Mouse (Mus musculus) macrophage (primary cell): ENCODE measurements around the gene Olfr1314. TPM values are rescaled to one million over a fixed set of nuclear protein-coding genes. Genes with fewer than 3 reads are reported as not detected.

Experiments used
- H3K27ac ChIP-seq: fragments of 350-480 bp; formaldehyde crosslinking; 2 replicates; pipeline ENCODE4 v1.9.0; 2021
- H3K36me3 ChIP-seq: fragments of 350-480 bp; formaldehyde crosslinking; 2 replicates; pipeline ENCODE4 v1.9.0; 2021; ENCODE audit errors: inconsistent target
- H3K4me3 ChIP-seq: fragments of 350-480 bp; formaldehyde crosslinking; 2 replicates; pipeline ENCODE4 v1.9.0; 2021; ENCODE audit errors: inconsistent target
- H3K79me2 ChIP-seq: fragments of 350-480 bp; formaldehyde crosslinking; 2 replicates; pipeline ENCODE4 v1.9.0; 2021; ENCODE audit errors: inconsistent target
- WGBS: methylation state at CpG from one replicate; pipeline ENCODE4 v1.1.7; 2026; ENCODE audit warnings: inconsistent platforms; ENCODE audit not compliant: missing documents; 5-methylcytosine and 5-hydroxymethylcytosine counted together
- polyA plus RNA-seq: library from polyadenylated mRNA; stranded (reverse); fragments of 250-400 nt; gene quantifications from 3 replicates; pipeline ENCODE4 v1.2.4, GENCODE M21; 2018; ENCODE audit warnings: inconsistent platforms
- total RNA-seq, 78 experiments: library from RNA; depleted of rRNA; stranded (reverse); fragments of 250-400 nt; gene quantifications; 1 replicate in 9 of 78; 2 replicates in 24 of 78; 3 replicates in 43 of 78; 4 replicates in 2 of 78; pipeline ENCODE4 v1.2.4; 2018; ENCODE audit warnings: inconsistent platforms in 56 of 78

The Olfr1314 gene
- not detected for total RNA-seq (2018; cell fraction: chromatin; rRNA removed)
- not detected for total RNA-seq (2018; cell fraction: cytosol; rRNA removed)
- total RNA-seq (2018; cell fraction: nucleus; rRNA removed) = not detected
- polyA plus RNA-seq = not detected in 3 replicates

- H3K4me3 ChIP-seq = no peak within 1 kb of the TSS
- H3K79me2 ChIP-seq = no peaks in the 10 kb centered on the region
- H3K27ac ChIP-seq = no peak within 1 kb of the TSS
- H3K36me3 ChIP-seq = no peaks in the 10 kb centered on the region
These were observed at the start of gene Olfr1314 for GRCm38 (mm10) chr2:112096681-112097080. Olfr1314 (minus strand) TSS chr2:112096781.

DNA sequence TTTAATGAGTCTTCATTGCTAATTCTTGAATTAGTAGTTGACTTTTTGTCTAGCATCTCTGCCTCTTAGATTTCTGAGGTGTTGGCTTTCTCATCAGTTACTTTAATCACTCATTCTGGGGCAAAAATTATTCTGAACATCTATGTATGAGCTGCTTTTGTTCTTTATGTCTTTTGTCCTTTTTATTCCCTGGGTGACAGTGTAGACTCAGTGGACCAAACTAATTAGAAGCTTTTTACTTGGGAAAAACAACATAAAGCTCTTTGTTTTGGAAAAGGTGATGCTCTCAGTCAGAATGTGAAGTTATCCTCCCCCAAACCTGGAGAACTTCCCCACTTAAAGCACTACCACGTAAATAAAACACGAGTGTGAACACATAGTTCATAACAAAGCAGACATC is 43.4 kb upstream of the Olfr1314 start, which contains the start of gene Olfr1317:
Gene Olfr1317, plus strand, starts transcription at position 301 of the 400 bp plus-strand sequence.
- no peaks in the 10 kb centered on the region for H3K79me2 ChIP-seq
- WGBS = 86% methylated on average over 2 of the region's 2 CpGs
- no peaks in the 10 kb centered on the region for H3K36me3 ChIP-seq
- no peak within 1 kb of the TSS for H3K4me3 ChIP-seq
- H3K27ac ChIP-seq = no peak within 1 kb of the TSS

GRCm38 (mm10) chr2:112134877-112135276 is 38.3 kb upstream of the Olfr1314 start, which contains the start of gene Olfr1316:
Olfr1316 (minus strand) TSS chr2:112134977.
- no peak within 1 kb of the TSS for H3K27ac ChIP-seq
- no peaks in the 10 kb centered on the region for H3K79me2 ChIP-seq
- 78% methylated on average over 2 of the region's 2 CpGs for WGBS

GRCm38 (mm10) chr2:112115340-112115739 is 18.8 kb upstream of the Olfr1314 start, which contains the start of gene Olfr1315-ps1:
Olfr1315-ps1 (minus strand) TSS chr2:112115440.
- no peak within 1 kb of the TSS for H3K27ac ChIP-seq
- H3K4me3 ChIP-seq = no peak within 1 kb of the TSS
- no peaks in the 10 kb centered on the region for H3K79me2 ChIP-seq
- WGBS = 80% methylated on average over 1 of the region's 1 CpGs
- H3K36me3 ChIP-seq = no peaks in the 10 kb centered on the region

More at GRCm38 (mm10) chr2:112134877-112135276, 38.3 kb upstream of the Olfr1314 start, which contains the start of gene Olfr1316:
- Histone ChIP-seq H3K4me3 (no peak within 1 kb of the TSS), H3K36me3 (no peaks in the 10 kb centered on the region)

- Histone ChIP-seq H3K27ac (no peak within 1 kb of the TSS), H3K36me3 (no peaks in the 10 kb centered on the region), H3K4me3 (no peak within 1 kb of the TSS), H3K79me2 (no peaks in the 10 kb centered on the region)
These were observed 18.8 kb downstream of the Olfr1314 start, which contains the start of gene Olfr1313 for GRCm38 (mm10) chr2:112077743-112078142. Olfr1313 (minus strand) TSS chr2:112077843.

GRCm38 (mm10) chr2:112050138-112050537 is 46.4 kb downstream of the Olfr1314 start, which contains the start of gene Olfr1312:
Olfr1312 (minus strand) TSS chr2:112050238.
- Histone ChIP-seq H3K4me3 (no peak within 1 kb of the TSS), H3K79me2 (no peaks in the 10 kb centered on the region), H3K36me3 (no peaks in the 10 kb centered on the region), H3K27ac (no peak within 1 kb of the TSS)
- 21% methylated on average over 1 of the region's 1 CpGs for WGBS

Other genes starting within 250 kb of the Olfr1314 start
- not detected in 3 replicates for gene Olfr1305, start 219.6 kb downstream of the Olfr1314 start, polyA plus RNA-seq
- gene Olfr1306, start 180.5 kb downstream of the Olfr1314 start, polyA plus RNA-seq = not detected in 3 replicates
- not detected in 3 replicates for gene Olfr1307, start 147.3 kb downstream of the Olfr1314 start, polyA plus RNA-seq
- not detected in 3 replicates for gene Olfr1308, start 131.8 kb downstream of the Olfr1314 start, polyA plus RNA-seq
- gene Olfr1309, start 106.5 kb downstream of the Olfr1314 start, polyA plus RNA-seq = not detected in 3 replicates
- gene Olfr1310, start 84.1 kb downstream of the Olfr1314 start, polyA plus RNA-seq = not detected in 3 replicates
- gene Olfr1311, start 72.4 kb downstream of the Olfr1314 start, polyA plus RNA-seq = not detected in 3 replicates
- gene Olfr1312, start 46.5 kb downstream of the Olfr1314 start, polyA plus RNA-seq = not detected in 3 replicates
- not detected in 3 replicates for gene Olfr1313, start 18.9 kb downstream of the Olfr1314 start, polyA plus RNA-seq
- not detected in 3 replicates for gene Olfr1315-ps1, start 18.7 kb upstream of the Olfr1314 start, polyA plus RNA-seq
- not detected in 3 replicates for gene Olfr1316, start 38.2 kb upstream of the Olfr1314 start, polyA plus RNA-seq
- not detected in 3 replicates for gene Olfr1317, start 43.5 kb upstream of the Olfr1314 start, polyA plus RNA-seq
- not detected in 3 replicates for gene Olfr1318, start 57.4 kb upstream of the Olfr1314 start, polyA plus RNA-seq
- gene Lpcat4, start 142.7 kb upstream of the Olfr1314 start, polyA plus RNA-seq = 1.1 to 3.9 TPM (median 1.3 TPM) in 3 replicates
- not detected in 3 replicates for gene Nutm1, start 162.5 kb upstream of the Olfr1314 start, polyA plus RNA-seq
- 25.1 to 47.5 TPM (median 39.2 TPM) in 3 replicates for gene Nop10, start 165.1 kb upstream of the Olfr1314 start, polyA plus RNA-seq
- 52.8 to 66.8 TPM (median 65.3 TPM) in 3 replicates for gene Slc12a6, start 169.0 kb upstream of the Olfr1314 start, polyA plus RNA-seq
- 2.3 to 3.1 TPM (median 2.4 TPM) in 3 replicates for gene Gm21985, start 169.5 kb upstream of the Olfr1314 start, polyA plus RNA-seq